Mouse (Mus musculus): ENCODE measurements around the gene Fgfr2. TPM values are rescaled to one million over a fixed set of nuclear protein-coding genes. Genes with fewer than 3 reads are reported as not detected.
A peak's percentile ranks its signal among the peaks of the same experiment; 100 is the strongest.

Gene Fgfr2
- polyA plus RNA-seq, 1 experiment = 0.17 TPM

DNA sequence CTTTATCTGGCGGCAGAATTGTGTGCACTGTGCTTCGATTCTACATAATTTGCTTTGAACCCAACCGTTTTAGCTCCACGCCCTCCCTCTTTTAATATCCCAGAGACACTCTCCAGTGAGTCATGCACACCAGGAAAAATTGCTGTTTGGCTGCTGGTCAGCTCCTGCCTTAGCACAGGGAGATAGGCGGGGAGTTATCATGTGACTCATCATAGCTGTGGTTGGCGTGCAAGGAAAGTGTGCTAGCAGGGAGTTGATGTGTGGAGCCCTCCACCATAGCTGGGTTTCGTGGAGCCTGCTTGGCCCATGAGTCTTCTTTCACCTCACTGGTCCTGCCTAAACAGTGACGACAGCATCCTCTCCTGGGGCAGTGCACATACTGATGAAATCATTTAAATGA is 2315.4 kb downstream of the Fgfr2 start:
- H3K4me3 ChIP-seq = no peak overlapping the region
- peak overlapping the region; percentile 74 for H3K4me2 ChIP-seq (ENCODE audit: low read depth)
- H3K36me3 ChIP-seq (ENCODE audit: control insufficient read depth, insufficient read depth) = no peaks in the 10 kb centered on the region
- no peak overlapping the region for H3ac ChIP-seq (ENCODE audit: control insufficient read depth, insufficient read length)
- H3K27me3 ChIP-seq (ENCODE audit: control insufficient read depth, insufficient read depth, insufficient read length) = no peaks in the 10 kb centered on the region
- peak; percentile 72 for TF ChIP-seq USF1 (IDR thresholded peaks at IDR 0.05; ENCODE audit: low read depth)
- peak; percentile 52 for TF ChIP-seq REST (IDR thresholded peaks at IDR 0.05; ENCODE audit: insufficient read depth, insufficient read length)
- TF ChIP-seq MAX (IDR thresholded peaks at IDR 0.05; ENCODE audit: low read depth) = no peak
- no peak for TF ChIP-seq E2F4 (IDR thresholded peaks at IDR 0.05; ENCODE audit: insufficient read depth)
- TF ChIP-seq POLR2A (IDR thresholded peaks at IDR 0.05; ENCODE audit: insufficient read length, low read depth) = no peak
- no peak for TF ChIP-seq TCF12 (IDR thresholded peaks at IDR 0.05; ENCODE audit: insufficient read depth, poor library complexity, severe bottlenecking)
- no peak for TF ChIP-seq SRF (IDR thresholded peaks at IDR 0.05; ENCODE audit: control insufficient read depth, insufficient read length, low read depth)
- TF ChIP-seq TCF3 (IDR thresholded peaks at IDR 0.05; ENCODE audit: insufficient read length, low read depth) = no peak
- no peaks in the 10 kb centered on the region for H3K79me2 ChIP-seq (ENCODE audit: control insufficient read depth, insufficient read depth)

DNA sequence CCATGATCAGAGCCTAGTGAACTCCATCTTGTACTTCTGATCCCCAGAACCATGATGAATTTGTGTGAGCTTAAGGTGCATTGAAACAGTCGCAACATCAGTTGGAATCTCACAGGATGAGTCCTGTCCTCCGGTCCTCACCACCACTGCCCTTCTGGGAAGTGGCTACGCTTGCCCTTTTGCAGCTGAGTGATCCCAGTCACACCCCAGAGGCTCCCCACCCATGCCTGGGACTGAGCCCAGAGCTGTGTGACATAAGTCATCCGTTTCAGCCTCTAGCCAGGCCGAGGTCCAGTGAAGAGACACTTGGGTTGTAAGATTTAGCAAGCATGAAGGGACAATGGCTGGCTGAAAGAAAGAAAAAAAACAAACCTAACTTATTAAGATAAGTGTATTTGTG is 2318.2 kb downstream of the Fgfr2 start:
- Histone ChIP-seq H3K79me2 (ENCODE audit: control insufficient read depth, insufficient read depth) (no peaks in the 10 kb centered on the region), H3K27me3 (ENCODE audit: control insufficient read depth, insufficient read depth, insufficient read length) (no peaks in the 10 kb centered on the region), H3K36me3 (ENCODE audit: control insufficient read depth, insufficient read depth) (no peaks in the 10 kb centered on the region), H3ac (ENCODE audit: control insufficient read depth, insufficient read length) (no peak overlapping the region), H3K4me3 (no peak overlapping the region), H3K4me2 (ENCODE audit: low read depth) (no peak overlapping the region)
- TF ChIP-seq TCF3 (IDR thresholded peaks at IDR 0.05; ENCODE audit: insufficient read length, low read depth) (no peak), E2F4 (IDR thresholded peaks at IDR 0.05; ENCODE audit: insufficient read depth) (no peak), POLR2AphosphoS2 (IDR thresholded peaks at IDR 0.05; ENCODE audit: insufficient read length, low read depth) (no peak), TCF12 (IDR thresholded peaks at IDR 0.05; ENCODE audit: insufficient read depth, poor library complexity, severe bottlenecking) (no peak), CEBPB (IDR thresholded peaks at IDR 0.05; ENCODE audit: insufficient read depth, poor library complexity, severe bottlenecking) (no peak), MYOD1 (IDR thresholded peaks at IDR 0.05; ENCODE audit: control insufficient read depth in 1 of 3, insufficient read length in 2 of 3, low read depth in 2 of 3) (no peak), SRF (IDR thresholded peaks at IDR 0.05; ENCODE audit: control insufficient read depth, insufficient read length, low read depth) (no peak), MAX (IDR thresholded peaks at IDR 0.05; ENCODE audit: low read depth) (no peak)

DNA sequence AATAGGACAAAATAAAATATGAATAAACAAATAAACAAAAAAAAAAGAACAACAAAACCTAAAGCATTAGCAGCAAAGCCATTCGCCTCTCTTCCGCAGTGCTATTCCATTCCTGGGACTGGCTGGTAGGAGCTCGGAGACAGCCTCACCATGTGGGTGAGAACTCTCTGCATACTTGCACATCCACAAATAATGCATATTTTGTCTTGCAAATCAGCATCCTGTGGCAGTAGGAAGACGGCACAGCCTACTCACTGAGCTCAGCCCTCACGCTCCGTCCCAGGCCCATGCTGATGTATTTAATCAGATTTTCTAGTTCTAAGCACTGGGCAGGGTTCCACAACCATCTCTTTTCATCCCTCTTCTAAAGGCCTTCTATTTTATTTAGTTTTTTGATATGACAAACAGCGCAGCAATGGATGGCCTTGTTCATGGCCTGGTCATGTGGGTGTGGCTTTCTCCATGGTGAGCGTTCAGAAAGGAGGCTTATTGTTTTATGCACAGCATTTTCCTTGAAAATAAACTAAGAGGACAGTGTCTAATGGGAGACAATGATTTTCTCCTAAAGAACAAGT is 2319.8 kb downstream of the Fgfr2 start:
- H3K79me2 ChIP-seq (ENCODE audit: control insufficient read depth, insufficient read depth) = no peaks in the 10 kb centered on the region
- TF ChIP-seq POLR2AphosphoS2 (IDR thresholded peaks at IDR 0.05; ENCODE audit: insufficient read length, low read depth) = no peak
- TF ChIP-seq TCF12 (IDR thresholded peaks at IDR 0.05; ENCODE audit: insufficient read depth, poor library complexity, severe bottlenecking) = no peak
- no peak for TF ChIP-seq REST (IDR thresholded peaks at IDR 0.05; ENCODE audit: insufficient read depth, insufficient read length)
- no peak for TF ChIP-seq MYOD1 (IDR thresholded peaks at IDR 0.05; ENCODE audit: control insufficient read depth in 1 of 3, insufficient read length in 2 of 3, low read depth in 2 of 3)
- H3K36me3 ChIP-seq (ENCODE audit: control insufficient read depth, insufficient read depth) = no peaks in the 10 kb centered on the region
- no peaks in the 10 kb centered on the region for H3K27me3 ChIP-seq (ENCODE audit: control insufficient read depth, insufficient read depth, insufficient read length)
- no peak overlapping the region for H3K4me3 ChIP-seq
- no peak overlapping the region for H3ac ChIP-seq (ENCODE audit: control insufficient read depth, insufficient read length)
- no peak overlapping the region for H3K4me2 ChIP-seq (ENCODE audit: low read depth)

DNA sequence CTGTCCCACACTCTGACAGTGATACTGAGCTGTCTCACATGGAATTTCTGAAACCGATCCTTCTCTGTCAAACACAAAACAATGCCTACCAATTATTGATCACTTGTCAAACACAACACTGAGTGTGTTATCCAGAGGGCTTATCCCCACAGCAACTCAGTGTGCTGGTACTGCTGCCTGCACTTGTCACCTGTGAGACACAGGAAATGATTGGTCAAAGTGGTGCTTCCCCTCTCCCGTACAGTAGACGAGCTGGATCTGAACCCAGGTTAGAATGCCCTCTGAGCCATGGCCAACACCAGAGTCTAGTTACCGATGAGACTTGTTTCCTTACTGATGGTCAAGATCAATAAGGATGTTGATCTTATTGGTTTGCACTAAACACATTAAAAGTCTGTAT is 2321.3 kb downstream of the Fgfr2 start:
- Histone ChIP-seq H3K4me2 (ENCODE audit: low read depth) (no peak overlapping the region), H3K79me2 (ENCODE audit: control insufficient read depth, insufficient read depth) (no peaks in the 10 kb centered on the region), H3ac (ENCODE audit: control insufficient read depth, insufficient read length) (no peak overlapping the region), H3K27me3 (ENCODE audit: control insufficient read depth, insufficient read depth, insufficient read length) (no peaks in the 10 kb centered on the region), H3K4me3 (no peak overlapping the region), H3K36me3 (ENCODE audit: control insufficient read depth, insufficient read depth) (no peaks in the 10 kb centered on the region)
- TF ChIP-seq SRF (IDR thresholded peaks at IDR 0.05; ENCODE audit: control insufficient read depth, insufficient read length, low read depth) (no peak), MAX (IDR thresholded peaks at IDR 0.05; ENCODE audit: low read depth) (no peak), E2F4 (IDR thresholded peaks at IDR 0.05; ENCODE audit: insufficient read depth) (no peak), MYOD1 (IDR thresholded peaks at IDR 0.05; ENCODE audit: control insufficient read depth in 1 of 3, insufficient read length in 2 of 3, low read depth in 2 of 3) (no peak), TCF12 (IDR thresholded peaks at IDR 0.05; ENCODE audit: insufficient read depth, poor library complexity, severe bottlenecking) (no peak), POLR2AphosphoS2 (IDR thresholded peaks at IDR 0.05; ENCODE audit: insufficient read length, low read depth) (no peak), MYOG (IDR thresholded peaks at IDR 0.05; ENCODE audit: control insufficient read depth in 1 of 3, insufficient read depth in 1 of 3, insufficient read length in 2 of 3, low read depth in 2 of 3) (no peak)

DNA sequence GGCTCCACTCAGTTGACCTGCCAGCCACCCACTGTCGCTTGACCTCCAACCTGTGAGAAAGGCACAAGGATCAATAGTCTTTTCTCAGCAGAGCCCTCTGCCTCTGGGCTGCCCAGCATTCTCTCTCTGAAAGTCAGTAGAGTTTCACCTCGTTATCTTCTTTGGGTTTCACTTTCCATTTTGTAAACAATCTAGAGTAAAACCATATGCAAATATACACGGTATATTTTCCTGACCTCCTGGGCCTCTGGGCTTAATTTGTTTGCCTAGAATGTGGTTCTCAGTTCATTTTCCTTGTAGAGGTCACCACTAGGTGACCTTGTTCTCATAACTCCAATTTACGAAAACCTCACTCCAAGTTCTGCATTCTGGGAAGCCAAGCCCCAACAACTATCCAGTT is 2322.5 kb downstream of the Fgfr2 start:
- H3ac ChIP-seq (ENCODE audit: control insufficient read depth, insufficient read length) = no peak overlapping the region
- H3K36me3 ChIP-seq (ENCODE audit: control insufficient read depth, insufficient read depth) = no peaks in the 10 kb centered on the region
- H3K4me2 ChIP-seq (ENCODE audit: low read depth) = no peak overlapping the region
- TF ChIP-seq MAX (IDR thresholded peaks at IDR 0.05; ENCODE audit: low read depth) (no peak), SRF (IDR thresholded peaks at IDR 0.05; ENCODE audit: control insufficient read depth, insufficient read length, low read depth) (no peak), TCF12 (IDR thresholded peaks at IDR 0.05; ENCODE audit: insufficient read depth, poor library complexity, severe bottlenecking) (no peak), USF1 (IDR thresholded peaks at IDR 0.05; ENCODE audit: low read depth) (no peak), REST (IDR thresholded peaks at IDR 0.05; ENCODE audit: insufficient read depth, insufficient read length) (no peak), CEBPB (IDR thresholded peaks at IDR 0.05; ENCODE audit: insufficient read depth, poor library complexity, severe bottlenecking) (no peak), TCF3 (IDR thresholded peaks at IDR 0.05; ENCODE audit: insufficient read length, low read depth) (no peak)
- no peak overlapping the region for H3K4me3 ChIP-seq
- no peaks in the 10 kb centered on the region for H3K27me3 ChIP-seq (ENCODE audit: control insufficient read depth, insufficient read depth, insufficient read length)
- no peaks in the 10 kb centered on the region for H3K79me2 ChIP-seq (ENCODE audit: control insufficient read depth, insufficient read depth)
